Comparison of ENCODE assay signal across 8 mouse cellular contexts in genomic region chr7:83668724-83669123, GRCm38 (mm10). TPM values are rescaled to one million over a fixed set of nuclear protein-coding genes. Genes with fewer than 3 reads are reported as not detected.
A peak's percentile ranks its signal among the peaks of the same experiment; 100 is the strongest.
DNase-seq lines count a peak whose midpoint lies in the region; ATAC-seq and TF ChIP-seq lines count a peak whose summit lies in the region.

No protein-coding gene starts in this region.

- H3K36me3 ChIP-seq in embryonic facial prominence, embryonic 14.5 days (ENCODE audit: control insufficient read depth, insufficient read depth, low read length): no peaks in the 10 kb centered on the region
- H3K36me3 ChIP-seq in liver, embryonic 16.5 days (ENCODE audit: control insufficient read depth, insufficient read depth): no peaks in the 10 kb centered on the region

- H3K27me3 ChIP-seq in embryonic facial prominence, embryonic 14.5 days (replicated peaks; ENCODE audit: control insufficient read depth, insufficient read depth, low read length): no peaks in the 10 kb centered on the region
- no peaks in the 10 kb centered on the region for H3K27me3 ChIP-seq in liver, embryonic 16.5 days (ENCODE audit: control insufficient read depth, insufficient read depth, low read depth, low read length)

- TF ChIP-seq CTCF in bone marrow, adult 2 months (IDR thresholded peaks at IDR 0.05; ENCODE audit: control insufficient read depth, insufficient read depth, low read length): peak; percentile 62
- TF ChIP-seq CTCF in olfactory bulb, adult 2 months (IDR thresholded peaks at IDR 0.05; ENCODE audit: insufficient read depth, low read depth, low read length): 0 out of 2 replicates have a peak, but pooled peaks have one; percentile 18

- no peak for ATAC-seq in embryonic facial prominence, embryonic 14.5 days (ENCODE audit: low read depth)
- peak; percentile 61 for ATAC-seq in liver, embryonic 16.5 days (ENCODE audit: low read depth)

- no peak for TF ChIP-seq POLR2A in bone marrow, adult 2 months (IDR thresholded peaks at IDR 0.05; ENCODE audit: borderline replicate concordance, control insufficient read depth, low read depth, low read length)
- no peak for TF ChIP-seq POLR2A in olfactory bulb, adult 2 months (IDR thresholded peaks at IDR 0.05; ENCODE audit: insufficient read depth, low read depth, low read length)

- H3K9me3 ChIP-seq in embryonic facial prominence, embryonic 14.5 days (ENCODE audit: control insufficient read depth, low read length): no peaks in the 10 kb centered on the region
- no peaks in the 10 kb centered on the region for H3K9me3 ChIP-seq in liver, embryonic 16.5 days (replicated peaks; ENCODE audit: control insufficient read depth, low read length)

- 38% methylated on average over 1 of the region's 1 CpGs for WGBS in bone marrow, adult 2 months
- WGBS in embryonic facial prominence, embryonic 14.5 days: 7% methylated on average over 1 of the region's 1 CpGs
- WGBS in liver, embryonic 16.5 days (ENCODE audit: insufficient replicate concordance): 21% methylated on average over 1 of the region's 1 CpGs
- 16% methylated on average over 1 of the region's 1 CpGs for WGBS in olfactory bulb, adult 2 months

- H3K9ac ChIP-seq in embryonic facial prominence, embryonic 14.5 days (ENCODE audit: low read depth, low read length): no peak overlapping the region
- H3K9ac ChIP-seq in liver, embryonic 16.5 days (ENCODE audit: low read depth, low read length): no peak overlapping the region

- no peak overlapping the region for H3K4me2 ChIP-seq in embryonic facial prominence, embryonic 14.5 days (ENCODE audit: low read depth, low read length)
- no peak overlapping the region for H3K4me2 ChIP-seq in liver, embryonic 16.5 days (ENCODE audit: low read depth, low read length)

- peaks cover 7% of the 10 kb centered on the region for H3K4me1 ChIP-seq in bone marrow, adult 2 months (ENCODE audit: control insufficient read depth, insufficient read depth, low read length)
- H3K4me1 ChIP-seq in embryonic facial prominence, embryonic 14.5 days (ENCODE audit: control insufficient read depth, insufficient read depth, low read length): no peaks in the 10 kb centered on the region
- no peaks in the 10 kb centered on the region for H3K4me1 ChIP-seq in liver, embryonic 16.5 days (ENCODE audit: control insufficient read depth, low read depth, low read length)
- H3K4me1 ChIP-seq in olfactory bulb, adult 2 months (ENCODE audit: control insufficient read depth, insufficient read depth, low read length): no peaks in the 10 kb centered on the region

- peak overlapping the region; percentile 41; the same call in 1 of the 2 replicates for H3K27ac ChIP-seq in bone marrow, adult 2 months (ENCODE audit: control insufficient read depth, insufficient read depth, low read depth, low read length, poor library complexity)
- no peak overlapping the region for H3K27ac ChIP-seq in embryonic facial prominence, embryonic 14.5 days (replicated peaks; ENCODE audit: low read depth, low read length)
- no peak overlapping the region for H3K27ac ChIP-seq in liver, embryonic 16.5 days (ENCODE audit: low read length)
- no peak overlapping the region for H3K27ac ChIP-seq in olfactory bulb, adult 2 months (ENCODE audit: insufficient read depth, low read depth, low read length)

- DNase-seq in ovary, postnatal 36 days (ENCODE audit: low spot score): peak; percentile 42
- DNase-seq in ovary, adult 18-20 months (ENCODE audit: low spot score): no peak
- DNase-seq in embryonic facial prominence, embryonic 14.5 days (ENCODE audit: low spot score): peak; percentile 63
- peak; percentile 40 for DNase-seq in induced T-regulatory cell, adult 2 months (ENCODE audit: low read depth)
- DNase-seq in c-Kit-positive CD71-positive TER-119-positive erythroid progenitor cells, embryonic 14.5 days (ENCODE audit: low spot score): no peak

- H3K4me3 ChIP-seq in bone marrow, adult 2 months (replicated peaks; ENCODE audit: control insufficient read depth, low read depth, low read length): no peak overlapping the region
- no peak overlapping the region for H3K4me3 ChIP-seq in embryonic facial prominence, embryonic 14.5 days (ENCODE audit: low read depth, low read length)
- H3K4me3 ChIP-seq in liver, embryonic 16.5 days (ENCODE audit: low read depth, low read length): no peak overlapping the region
- H3K4me3 ChIP-seq in olfactory bulb, adult 2 months (ENCODE audit: insufficient read depth, low read depth, low read length): no peak overlapping the region

RNA-seq across cellular contexts. Expression of gene Stard5, which starts 37.0 kb away (rescaled TPM):
- 6.4 and 9.0 TPM in 2 replicates for polyA plus RNA-seq in bone marrow, adult 2 months (2011; ENCODE audit: insufficient read depth, insufficient read length, low replicate concordance, missing spikeins)
- polyA plus RNA-seq in embryonic facial prominence, embryonic 14.5 days (2014; fragmentation: Nextera tagmentation; extraction: Ambion mirVana): 22.5 and 23.3 TPM in 2 replicates
- 19.2 and 25.3 TPM in 2 replicates for polyA plus RNA-seq in liver, embryonic 16.5 days (2015; fragmentation: Nextera tagmentation; extraction: Ambion mirVana)
- polyA plus RNA-seq in olfactory bulb, adult 2 months (2012; ENCODE audit: insufficient read depth, insufficient read length, low replicate concordance, missing spikeins): not detected in 2 replicates

Comparison
In these comparisons a context has a peak if more than half of its experiments do, and no peak if none do; other contexts are left out.
1. DNase-seq: peak in ovary, postnatal 36 days (single experiment), embryonic facial prominence, embryonic 14.5 days (single experiment) and induced T-regulatory cell, adult 2 months (single experiment); none in ovary, adult 18-20 months (single experiment) and c-Kit-positive CD71-positive TER-119-positive erythroid progenitor cells, embryonic 14.5 days (single experiment).